Comparison of ENCODE assay signal across 9 mouse cellular contexts in genomic region chr10:111508324-111509080, GRCm38 (mm10). TPM values are rescaled to one million over a fixed set of nuclear protein-coding genes. Genes with fewer than 3 reads are reported as not detected.
DNase-seq lines count a peak whose midpoint lies in the region; ATAC-seq and TF ChIP-seq lines count a peak whose summit lies in the region.
"Had no signal": no experiment of that assay in that cellular context is flagged by ENCODE, and none has a peak within 500 bp of the region (broad histone marks: within the 10 kb centered on the region; RNA-seq: fewer than 3 reads in every experiment).

No protein-coding gene starts in this region.

- no peak for ATAC-seq in forebrain, embryonic 16.5 days
- ATAC-seq in liver, embryonic 14.5 days (ENCODE audit: insufficient read depth) = no peak

- intact Hi-C loops in gastrocnemius, adult 2 months (cut with DNase I) = loop anchor here (5.0 kb wide), 1 partner anchor 39 kb away; no protein-coding TSS in a partner anchor
- intact Hi-C loops in left cerebral cortex, postnatal 10 days (cut with DNase I) = loop anchor here (5.0 kb wide), 2 partner anchors 59 to 149 kb away; no protein-coding TSS in a partner anchor

- WGBS in forebrain, embryonic 16.5 days = 8% methylated on average over 7 of the region's 7 CpGs
- WGBS in liver, embryonic 14.5 days (ENCODE audit: insufficient replicate concordance) = 22% methylated on average over 7 of the region's 7 CpGs

- peak overlapping the region; percentile 96 for H3K4me2 ChIP-seq in forebrain, embryonic 16.5 days (ENCODE audit: low read length)
- H3K4me2 ChIP-seq in liver, embryonic 14.5 days (ENCODE audit: low read depth) = peak overlapping the region; percentile 97; the same call in 1 of the 2 replicates

- H3K4me3 ChIP-seq in gastrocnemius, adult 2 months = peak overlapping the region; percentile 94
- H3K4me3 ChIP-seq in forebrain, embryonic 16.5 days (replicated peaks; ENCODE audit: low read length) = peak overlapping the region; percentile 85
- H3K4me3 ChIP-seq in liver, embryonic 14.5 days (ENCODE audit: insufficient read depth in 1 of 2, low read depth in 2 of 2, low read length in 2 of 2) = peak overlapping the region in 1 of 2 experiments; percentile 71; a peak in 2 of 4 replicates

- no peak for TF ChIP-seq EP300 in liver, embryonic 14.5 days (IDR thresholded peaks at IDR 0.05; ENCODE audit: low read depth)

- H3K4me1 ChIP-seq in forebrain, embryonic 16.5 days (replicated peaks; ENCODE audit: control insufficient read depth, insufficient read depth, low read length) = peaks cover 24% of the 10 kb centered on the region
- peaks cover 2 to 10% of the 10 kb centered on the region in 2 experiments; a peak in 3 of 4 replicates for H3K4me1 ChIP-seq in liver, embryonic 14.5 days (replicated peaks; ENCODE audit: control insufficient read depth in 2 of 2, insufficient read depth in 2 of 2, low read length in 1 of 2)

- H3K36me3 ChIP-seq in forebrain, embryonic 16.5 days (ENCODE audit: control insufficient read depth, insufficient read depth) = no peaks in the 10 kb centered on the region
- no peaks in the 10 kb centered on the region for H3K36me3 ChIP-seq in liver, embryonic 14.5 days (replicated peaks; ENCODE audit: control insufficient read depth, insufficient read depth, low read depth)

- no peaks in the 10 kb centered on the region for H3K27me3 ChIP-seq in forebrain, embryonic 16.5 days (replicated peaks; ENCODE audit: control insufficient read depth, insufficient read depth, low read length)
- peaks cover 37% of the 10 kb centered on the region for H3K27me3 ChIP-seq in liver, embryonic 14.5 days (ENCODE audit: control insufficient read depth, insufficient read depth, low read length)

- no peak for DNase-seq in gastrocnemius, adult 2 months
- DNase-seq in gastrocnemius, adult 18-20 months (ENCODE audit: low spot score) = no peak
- DNase-seq in A20 (ENCODE audit: low read depth, low spot score) = peak; percentile 26
- DNase-seq in liver, embryonic 14.5 days (ENCODE audit: low read depth in 3 of 3, low spot score in 3 of 3) = no peak
- no peak for DNase-seq in right cerebral cortex, postnatal 25 days
- DNase-seq in left cerebral cortex, postnatal 10 days (ENCODE audit: extremely low spot score in 1 of 2, low spot score in 2 of 2) = no peak
- no peak for DNase-seq in cerebellum, postnatal 36 days

- H3K9ac ChIP-seq in forebrain, embryonic 16.5 days (replicated peaks; ENCODE audit: low read depth, low read length) = peak overlapping the region; percentile 35; the same call in 1 of the 2 replicates
- H3K9ac ChIP-seq in liver, embryonic 14.5 days (replicated peaks) = no peak overlapping the region

- peak overlapping the region; percentile 93 for H3K27ac ChIP-seq in gastrocnemius, adult 2 months
- 0 out of 2 replicates have a peak overlapping the region, but pooled peaks have one; percentile 23 for H3K27ac ChIP-seq in forebrain, embryonic 16.5 days (ENCODE audit: low read length)
- no peak overlapping the region for H3K27ac ChIP-seq in liver, embryonic 14.5 days
- H3K27ac ChIP-seq: macrophage had no signal

- TF ChIP-seq CTCF in gastrocnemius, adult 2 months (IDR thresholded peaks at IDR 0.05) = no peak
- no peak for TF ChIP-seq CTCF in liver, embryonic 14.5 days (IDR thresholded peaks at IDR 0.05; ENCODE audit: low read depth)

- no peaks in the 10 kb centered on the region for H3K9me3 ChIP-seq in forebrain, embryonic 16.5 days (ENCODE audit: control insufficient read depth, low read length)
- no peaks in the 10 kb centered on the region for H3K9me3 ChIP-seq in liver, embryonic 14.5 days (ENCODE audit: control insufficient read depth, low read length)

RNA-seq across cellular contexts. Expression of gene Phlda1, which starts 2.4 kb away (rescaled TPM):
- 1 to 10 TPM; 4.2 to 4.9 TPM for total RNA-seq in gastrocnemius, adult 2 months (2021)
- total RNA-seq in gastrocnemius, adult 18-20 months (2021) = 1 to 10 TPM; 2.7 to 4.7 TPM
- 24.4 and 25.3 TPM in 2 replicates for polyA plus RNA-seq in forebrain, embryonic 16.5 days (2015; fragmentation: Nextera tagmentation; extraction: Ambion mirVana)
- 2.1 and 2.8 TPM in 2 replicates for polyA plus RNA-seq in liver, embryonic 14.5 days (2012; rRNA removed)
- 2.8 and 3.9 TPM in 2 replicates for polyA plus RNA-seq in liver, embryonic 14.5 days (2014; fragmentation: Nextera tagmentation; extraction: Ambion mirVana)
- 10 to 100 TPM; 24.4 to 28.6 TPM for total RNA-seq in left cerebral cortex, postnatal 10 days (2021)

RNA-seq across cellular contexts. Expression of gene Nap1l1, which starts 35.5 kb away (rescaled TPM):
- total RNA-seq in gastrocnemius, adult 2 months (2021) = 10 to 100 TPM; 62.8 to 64.2 TPM
- total RNA-seq in gastrocnemius, adult 18-20 months (2021) = 10 to 100 TPM; 63.4 to 69.3 TPM
- 199 and 215 TPM in 2 replicates for polyA plus RNA-seq in forebrain, embryonic 16.5 days (2015; fragmentation: Nextera tagmentation; extraction: Ambion mirVana)
- 43.7 and 117 TPM in 2 replicates for polyA plus RNA-seq in liver, embryonic 14.5 days (2012; rRNA removed)
- polyA plus RNA-seq in liver, embryonic 14.5 days (2014; fragmentation: Nextera tagmentation; extraction: Ambion mirVana) = 103 and 109 TPM in 2 replicates
- 100 to 1,000 TPM; 237 to 241 TPM for total RNA-seq in left cerebral cortex, postnatal 10 days (2021)

Comparison
In these comparisons a context has a peak if more than half of its experiments do, and no peak if none do; other contexts are left out.
1. RNA of gene Phlda1, which starts 2.4 kb away (total RNA-seq): 24.4 to 28.6 TPM in left cerebral cortex, postnatal 10 days; 4.2 to 4.9 TPM in gastrocnemius, adult 2 months and 2.7 to 4.7 TPM in gastrocnemius, adult 18-20 months; every median in the first group is over 4 times any median in the second.